Mouse (Mus musculus) C2C12 (cell line): ENCODE measurements around the gene Asb18. TPM values are rescaled to one million over a fixed set of nuclear protein-coding genes. Genes with fewer than 3 reads are reported as not detected.

Experiments
- H3K27me3 ChIP-seq: one replicate; pipeline ENCODE4 v1.6.1; 2011; ENCODE audit not compliant: control insufficient read depth, insufficient read depth, insufficient read length
- H3K36me3 ChIP-seq: one replicate; pipeline ENCODE4 v1.6.1; 2011; ENCODE audit not compliant: control insufficient read depth, insufficient read depth
- H3K4me3 ChIP-seq: one replicate; pipeline ENCODE4 v1.5.1; 2011; ENCODE audit warnings: mild to moderate bottlenecking, control low read depth; ENCODE audit not compliant: poor library complexity, insufficient read depth, severe bottlenecking
- H3K79me2 ChIP-seq: one replicate; pipeline ENCODE4 v1.6.1; 2011; ENCODE audit not compliant: control insufficient read depth, insufficient read depth
- H3K79me3 ChIP-seq: one replicate; pipeline ENCODE4 v1.6.1; 2011; ENCODE audit warnings: low read depth, control low read depth
- H3ac ChIP-seq: one replicate; pipeline ENCODE3; 2011; ENCODE audit warnings: low read depth; ENCODE audit not compliant: control insufficient read depth, insufficient read length
- CEBPB ChIP-seq: IDR thresholded peaks from one replicate; pipeline ENCODE4 v1.6.1; 2011; ENCODE audit warnings: low read depth, mild to moderate bottlenecking, control low read depth, moderate library complexity
- CTCF ChIP-seq: IDR thresholded peaks from one replicate; pipeline ENCODE4 v1.5.1; 2011; ENCODE audit not compliant: control insufficient read depth, insufficient read depth, insufficient read length
- FOSL1 ChIP-seq: IDR thresholded peaks from one replicate; pipeline ENCODE4 v1.8.0; 2011; ENCODE audit warnings: mild to moderate bottlenecking, low read length; ENCODE audit not compliant: poor library complexity, insufficient read depth, severe bottlenecking
- MAX ChIP-seq: IDR thresholded peaks from one replicate; pipeline ENCODE4 v1.6.1; 2011; ENCODE audit warnings: mild to moderate bottlenecking, control low read depth
- MYOD1 ChIP-seq: IDR thresholded peaks from one replicate; pipeline ENCODE4 v1.6.1; 2011; ENCODE audit warnings: low read depth; ENCODE audit not compliant: control insufficient read depth, insufficient read length
- MYOG ChIP-seq: IDR thresholded peaks from one replicate; pipeline ENCODE4 v1.6.1; 2011; ENCODE audit not compliant: control insufficient read depth, insufficient read length; ENCODE audit errors: extremely low read depth
- USF1 ChIP-seq: IDR thresholded peaks from one replicate; pipeline ENCODE4 v1.6.1; 2011; ENCODE audit warnings: low read depth, mild to moderate bottlenecking, control low read depth, moderate library complexity
- polyA plus RNA-seq: library from polyadenylated mRNA; unstranded; fragments of >200 nt; fragmentation: generic; extraction: Trizol; gene quantifications from one replicate; pipeline ENCODE4 v1.2.1, GENCODE M21; 2012; ENCODE audit warnings: missing spikeins

Asb18 gene
- polyA plus RNA-seq, 1 experiment = not detected

- no peaks in the 10 kb centered on the region for H3K36me3 ChIP-seq
- TF ChIP-seq CTCF (no peak), USF1 (no peak), CEBPB (no peak), MYOD1 (no peak), MAX (no peak), MYOG (no peak), FOSL1 (no peak)
- no peaks in the 10 kb centered on the region for H3K79me2 ChIP-seq
- H3K79me3 ChIP-seq = no peaks in the 10 kb centered on the region
- peaks cover 90% of the 10 kb centered on the region for H3K27me3 ChIP-seq
- no peak overlapping the region for H3ac ChIP-seq
- H3K4me3 ChIP-seq = no peak overlapping the region
These were observed 87.8 kb downstream of the Asb18 start for GRCm38 (mm10) chr1:89926583-89927060.

GRCm38 (mm10) chr1:89925501-89926190, 88.8 kb downstream of the Asb18 start:
- TF ChIP-seq CEBPB (no peak), FOSL1 (no peak), MAX (no peak), USF1 (no peak), MYOG (no peak)
- Histone ChIP-seq H3K27me3 (peaks cover 85% of the 10 kb centered on the region), H3ac (no peak overlapping the region), H3K4me3 (no peak overlapping the region), H3K79me2 (no peaks in the 10 kb centered on the region), H3K36me3 (no peaks in the 10 kb centered on the region), H3K79me3 (no peaks in the 10 kb centered on the region)

- Histone ChIP-seq H3K27me3 (peaks cover 74% of the 10 kb centered on the region), H3K36me3 (no peaks in the 10 kb centered on the region), H3K4me3 (no peak overlapping the region), H3K79me3 (no peaks in the 10 kb centered on the region), H3ac (no peak overlapping the region), H3K79me2 (no peaks in the 10 kb centered on the region)
- TF ChIP-seq MYOG (no peak), USF1 (no peak), FOSL1 (no peak), MAX (no peak), CTCF (no peak)
These were observed 90.8 kb downstream of the Asb18 start for GRCm38 (mm10) chr1:89923642-89924020.

GRCm38 (mm10) chr1:89922883-89923641, 91.4 kb downstream of the Asb18 start:
- no peak overlapping the region for H3ac ChIP-seq
- H3K79me2 ChIP-seq = no peaks in the 10 kb centered on the region
- H3K36me3 ChIP-seq = no peaks in the 10 kb centered on the region
- H3K79me3 ChIP-seq = no peaks in the 10 kb centered on the region
- no peak overlapping the region for H3K4me3 ChIP-seq
- peaks cover 70% of the 10 kb centered on the region for H3K27me3 ChIP-seq
- TF ChIP-seq MYOG (no peak), CTCF (no peak), MYOD1 (no peak), MAX (no peak), USF1 (no peak)

GRCm38 (mm10) chr1:89922282-89922681, 92.2 kb downstream of the Asb18 start:
- H3K36me3 ChIP-seq = no peaks in the 10 kb centered on the region
- TF ChIP-seq FOSL1 (no peak), MYOD1 (no peak), USF1 (no peak), MAX (no peak), CEBPB (no peak), MYOG (no peak), CTCF (no peak)
- H3K4me3 ChIP-seq = no peak overlapping the region
- H3ac ChIP-seq = no peak overlapping the region
- no peaks in the 10 kb centered on the region for H3K79me2 ChIP-seq
- no peaks in the 10 kb centered on the region for H3K79me3 ChIP-seq
- H3K27me3 ChIP-seq = peaks cover 65% of the 10 kb centered on the region

GRCm38 (mm10) chr1:89921806-89922205, 92.7 kb downstream of the Asb18 start:
- TF ChIP-seq CTCF = no peak
- TF ChIP-seq MYOG = no peak
- TF ChIP-seq MAX = no peak
- TF ChIP-seq CEBPB = no peak
- no peak for TF ChIP-seq USF1
- no peak for TF ChIP-seq MYOD1
- no peak for TF ChIP-seq FOSL1
- Histone ChIP-seq H3K79me3 (no peaks in the 10 kb centered on the region), H3K27me3 (peaks cover 65% of the 10 kb centered on the region), H3K79me2 (no peaks in the 10 kb centered on the region), H3K4me3 (no peak overlapping the region), H3K36me3 (no peaks in the 10 kb centered on the region), H3ac (no peak overlapping the region)
